Mouse (Mus musculus) liver, adult 2 months (tissue): ENCODE results near the gene Zfp329.

Experiments
- CTCF ChIP-seq: fragments of 200-500 bp; IDR thresholded peaks from 2 replicates; pipeline ENCODE4 v1.5.1; 2011; ENCODE audit warnings: low read depth, low read length, control low read depth
- POLR2A ChIP-seq: fragments of 200-500 bp; IDR thresholded peaks from 2 replicates; pipeline ENCODE4 v1.6.1; 2011; ENCODE audit warnings: low read length, control low read depth; ENCODE audit not compliant: insufficient read depth; ENCODE audit errors: extremely low read depth

DNA sequence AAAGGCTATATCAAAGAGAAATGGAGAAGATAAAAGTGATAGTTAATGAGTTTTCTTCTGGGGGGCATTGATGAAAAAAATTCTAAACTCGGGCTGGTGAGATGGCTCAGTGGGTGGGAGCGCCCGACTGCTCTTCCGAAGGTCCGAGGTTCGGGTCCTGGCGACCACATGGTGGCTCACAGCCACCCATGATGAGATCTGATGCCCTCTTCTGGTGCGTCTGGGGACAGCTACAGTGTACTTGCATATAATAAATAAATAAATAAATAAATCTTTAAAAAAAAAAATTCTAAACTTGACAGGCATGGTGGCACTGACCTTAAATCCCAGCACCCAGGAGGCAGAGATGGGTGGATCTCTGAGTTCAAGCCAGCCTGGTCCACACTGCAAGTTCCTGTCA, 3.1 kb downstream of the Zfp329 start:
- TF ChIP-seq POLR2A (no peak), CTCF (no peak)
